Mouse (Mus musculus): Measurements from ENCODE around the gene Leprot. TPM values are rescaled to one million over a fixed set of nuclear protein-coding genes. Genes with fewer than 3 reads are reported as not detected.

Gene Leprot
- 43.1 TPM for polyA plus RNA-seq (2012; fragmentation: generic; extraction: Trizol)

DNA sequence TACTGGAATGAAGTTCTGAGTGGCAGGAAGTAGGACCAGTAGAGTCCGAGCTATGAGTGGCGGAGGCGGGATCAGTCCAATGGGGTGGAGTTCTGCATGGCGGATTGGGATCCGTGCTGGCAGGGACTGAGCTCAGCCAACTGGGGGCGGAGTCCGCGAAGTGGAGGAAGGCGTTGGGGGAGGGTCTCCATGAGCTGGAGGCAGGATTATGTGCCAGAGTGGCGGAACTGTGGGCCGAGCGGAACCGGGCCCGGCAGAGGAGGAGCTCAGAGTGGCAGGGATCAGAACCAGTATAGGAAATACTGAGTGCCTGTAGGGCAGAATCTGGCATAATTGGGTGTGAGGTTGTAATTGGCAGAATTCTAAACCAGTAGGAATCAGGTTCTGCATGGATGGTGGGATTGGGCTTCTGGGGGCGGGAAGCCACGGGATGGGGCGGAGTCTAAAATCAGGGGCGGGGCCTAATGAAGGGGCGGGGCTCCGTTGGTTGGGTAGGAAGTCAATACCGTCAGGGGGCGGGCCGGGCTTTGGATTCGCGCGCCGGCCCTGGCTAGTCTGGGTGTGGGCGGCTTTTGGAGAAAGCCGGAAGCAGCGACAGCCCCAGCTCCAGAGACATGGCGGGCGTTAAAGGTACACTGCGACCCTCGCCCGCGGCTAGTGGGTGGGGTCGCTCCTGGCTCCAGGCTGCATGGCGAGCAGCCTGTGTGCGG is at the start of gene Leprot:
Gene Leprot, plus strand, starts transcription at position 523 of the 710 bp plus-strand sequence.
- Histone ChIP-seq H3K27me3 (ENCODE audit: control insufficient read depth, insufficient read depth, insufficient read length) (no peaks in the 10 kb centered on the region), H3ac (ENCODE audit: control insufficient read depth, insufficient read length) (peak within 1 kb of the TSS; percentile 41), H3K4me2 (ENCODE audit: low read depth) (peak within 1 kb of the TSS; percentile 86), H3K4me3 (peak within 1 kb of the TSS; percentile 52), H3K79me2 (ENCODE audit: control insufficient read depth, insufficient read depth) (peaks cover 26% of the 10 kb centered on the region), H3K36me3 (ENCODE audit: control insufficient read depth, insufficient read depth) (no peaks in the 10 kb centered on the region)
- TF ChIP-seq SRF (IDR thresholded peaks at IDR 0.05; ENCODE audit: control insufficient read depth, insufficient read length, low read depth), result peak; percentile 4
- no peak for TF ChIP-seq USF1 (IDR thresholded peaks at IDR 0.05; ENCODE audit: low read depth)
- TF ChIP-seq TCF12 (IDR thresholded peaks at IDR 0.05; ENCODE audit: insufficient read depth, poor library complexity, severe bottlenecking), result no peak
- no peak for TF ChIP-seq REST (IDR thresholded peaks at IDR 0.05; ENCODE audit: insufficient read depth, insufficient read length)
- peak; percentile 63 for TF ChIP-seq E2F4 (IDR thresholded peaks at IDR 0.05; ENCODE audit: insufficient read depth)
- TF ChIP-seq POLR2AphosphoS2 (IDR thresholded peaks at IDR 0.05; ENCODE audit: insufficient read length, low read depth), result peak; percentile 73
- no peak for TF ChIP-seq CEBPB (IDR thresholded peaks at IDR 0.05; ENCODE audit: insufficient read depth, poor library complexity, severe bottlenecking)
- TF ChIP-seq MYOD1 (IDR thresholded peaks at IDR 0.05; ENCODE audit: control insufficient read depth in 1 of 3, insufficient read length in 2 of 3, low read depth in 2 of 3), result no peak
- TF ChIP-seq TCF3 (IDR thresholded peaks at IDR 0.05; ENCODE audit: insufficient read length, low read depth), result no peak
- TF ChIP-seq MAX (IDR thresholded peaks at IDR 0.05; ENCODE audit: low read depth), result no peak
- TF ChIP-seq POLR2A (IDR thresholded peaks at IDR 0.05; ENCODE audit: insufficient read length, low read depth), result peak; percentile 72
- no peak for TF ChIP-seq MYOG (IDR thresholded peaks at IDR 0.05; ENCODE audit: control insufficient read depth in 1 of 3, insufficient read depth in 1 of 3, insufficient read length in 2 of 3, low read depth in 2 of 3)

DNA sequence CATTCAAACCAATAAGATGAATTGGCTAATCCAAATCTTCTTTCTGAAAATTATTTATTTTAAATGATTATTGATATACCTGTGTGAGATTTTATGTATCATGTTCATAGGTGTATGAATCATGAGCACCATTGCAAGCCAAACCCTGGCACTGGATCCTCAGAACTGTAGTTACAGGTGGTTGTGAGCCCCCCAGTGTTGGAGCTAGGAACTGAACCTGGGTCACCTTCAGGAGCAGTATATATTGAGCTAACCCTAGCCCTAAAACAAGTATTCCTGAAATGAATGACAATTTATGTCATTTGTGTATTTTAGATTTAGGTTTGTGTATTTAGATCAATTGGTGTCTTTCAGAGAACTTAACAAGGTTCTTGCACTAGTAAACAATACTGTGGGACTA is 45.8 kb upstream of the Leprot start:
- Histone ChIP-seq H3K27me3 (ENCODE audit: control insufficient read depth, insufficient read depth, insufficient read length) (no peaks in the 10 kb centered on the region), H3K36me3 (ENCODE audit: control insufficient read depth, insufficient read depth) (no peaks in the 10 kb centered on the region), H3K4me3 (no peak overlapping the region), H3ac (ENCODE audit: control insufficient read depth, insufficient read length) (no peak overlapping the region), H3K4me2 (ENCODE audit: low read depth) (no peak overlapping the region), H3K79me2 (ENCODE audit: control insufficient read depth, insufficient read depth) (no peaks in the 10 kb centered on the region)
- TF ChIP-seq TCF3 (IDR thresholded peaks at IDR 0.05; ENCODE audit: insufficient read length, low read depth), result no peak
- no peak for TF ChIP-seq POLR2AphosphoS2 (IDR thresholded peaks at IDR 0.05; ENCODE audit: insufficient read length, low read depth)
- TF ChIP-seq SRF (IDR thresholded peaks at IDR 0.05; ENCODE audit: control insufficient read depth, insufficient read length, low read depth), result no peak

DNA sequence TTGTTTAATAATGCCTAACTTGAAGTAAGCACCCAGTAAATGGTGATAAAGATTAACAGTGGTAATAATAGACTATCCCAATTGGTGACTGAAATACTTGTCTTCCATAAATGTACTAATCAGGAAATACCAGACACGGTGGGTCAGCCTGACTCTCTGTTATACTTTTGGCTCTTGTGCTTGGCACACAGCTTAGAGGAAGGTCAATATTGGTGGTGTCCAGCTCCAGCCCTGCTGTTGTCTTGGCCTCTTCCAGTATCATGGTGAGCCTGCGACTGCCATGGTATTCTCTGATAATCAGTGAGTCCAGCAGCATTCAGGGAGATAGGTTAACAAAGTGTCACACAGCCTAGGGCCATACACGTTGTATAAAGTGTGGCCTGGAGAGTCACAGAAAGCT is 43.9 kb upstream of the Leprot start:
- Histone ChIP-seq H3K4me2 (ENCODE audit: low read depth) (no peak overlapping the region), H3ac (ENCODE audit: control insufficient read depth, insufficient read length) (no peak overlapping the region), H3K36me3 (ENCODE audit: control insufficient read depth, insufficient read depth) (no peaks in the 10 kb centered on the region), H3K4me3 (no peak overlapping the region), H3K79me2 (ENCODE audit: control insufficient read depth, insufficient read depth) (no peaks in the 10 kb centered on the region), H3K27me3 (ENCODE audit: control insufficient read depth, insufficient read depth, insufficient read length) (no peaks in the 10 kb centered on the region)
- TF ChIP-seq SRF (IDR thresholded peaks at IDR 0.05; ENCODE audit: control insufficient read depth, insufficient read length, low read depth) (no peak), POLR2AphosphoS2 (IDR thresholded peaks at IDR 0.05; ENCODE audit: insufficient read length, low read depth) (no peak), CEBPB (IDR thresholded peaks at IDR 0.05; ENCODE audit: insufficient read depth, poor library complexity, severe bottlenecking) (no peak), MAX (IDR thresholded peaks at IDR 0.05; ENCODE audit: low read depth) (no peak), REST (IDR thresholded peaks at IDR 0.05; ENCODE audit: insufficient read depth, insufficient read length) (no peak), POLR2A (IDR thresholded peaks at IDR 0.05; ENCODE audit: insufficient read length, low read depth) (no peak), TCF3 (IDR thresholded peaks at IDR 0.05; ENCODE audit: insufficient read length, low read depth) (no peak)

DNA sequence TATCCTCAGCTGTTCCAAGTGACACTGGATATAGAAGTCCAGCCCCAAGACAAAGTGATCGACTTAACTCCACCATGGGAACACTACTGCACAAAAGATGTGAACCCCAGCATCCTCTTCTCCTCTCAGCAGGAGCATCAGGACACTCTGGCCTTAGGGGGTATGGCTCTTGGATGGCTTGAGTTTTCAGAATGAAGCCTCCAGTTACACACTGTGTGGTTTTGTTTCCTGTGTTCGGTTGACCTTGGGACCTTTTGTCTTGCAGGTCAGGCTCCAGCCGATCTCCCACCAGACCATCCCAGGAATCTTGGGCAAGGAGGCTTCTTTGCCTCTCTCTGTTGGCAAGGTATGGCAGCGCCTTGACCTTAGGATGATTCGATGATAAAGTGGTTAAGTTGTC is 31.0 kb upstream of the Leprot start:
- no peak for TF ChIP-seq POLR2A (IDR thresholded peaks at IDR 0.05; ENCODE audit: insufficient read length, low read depth)
- no peak for TF ChIP-seq TCF12 (IDR thresholded peaks at IDR 0.05; ENCODE audit: insufficient read depth, poor library complexity, severe bottlenecking)
- TF ChIP-seq MYOD1 (IDR thresholded peaks at IDR 0.05; ENCODE audit: control insufficient read depth in 1 of 3, insufficient read length in 2 of 3, low read depth in 2 of 3), result no peak
- no peak for TF ChIP-seq E2F4 (IDR thresholded peaks at IDR 0.05; ENCODE audit: insufficient read depth)
- no peak for TF ChIP-seq SRF (IDR thresholded peaks at IDR 0.05; ENCODE audit: control insufficient read depth, insufficient read length, low read depth)
- TF ChIP-seq POLR2AphosphoS2 (IDR thresholded peaks at IDR 0.05; ENCODE audit: insufficient read length, low read depth), result no peak
- TF ChIP-seq TCF3 (IDR thresholded peaks at IDR 0.05; ENCODE audit: insufficient read length, low read depth), result no peak
- no peak for TF ChIP-seq REST (IDR thresholded peaks at IDR 0.05; ENCODE audit: insufficient read depth, insufficient read length)
- H3K79me2 ChIP-seq (ENCODE audit: control insufficient read depth, insufficient read depth), result no peaks in the 10 kb centered on the region
- H3K27me3 ChIP-seq (ENCODE audit: control insufficient read depth, insufficient read depth, insufficient read length), result no peaks in the 10 kb centered on the region
- H3K4me3 ChIP-seq, result no peak overlapping the region
- H3ac ChIP-seq (ENCODE audit: control insufficient read depth, insufficient read length), result no peak overlapping the region
- H3K36me3 ChIP-seq (ENCODE audit: control insufficient read depth, insufficient read depth), result no peaks in the 10 kb centered on the region
- H3K4me2 ChIP-seq (ENCODE audit: low read depth), result no peak overlapping the region

DNA sequence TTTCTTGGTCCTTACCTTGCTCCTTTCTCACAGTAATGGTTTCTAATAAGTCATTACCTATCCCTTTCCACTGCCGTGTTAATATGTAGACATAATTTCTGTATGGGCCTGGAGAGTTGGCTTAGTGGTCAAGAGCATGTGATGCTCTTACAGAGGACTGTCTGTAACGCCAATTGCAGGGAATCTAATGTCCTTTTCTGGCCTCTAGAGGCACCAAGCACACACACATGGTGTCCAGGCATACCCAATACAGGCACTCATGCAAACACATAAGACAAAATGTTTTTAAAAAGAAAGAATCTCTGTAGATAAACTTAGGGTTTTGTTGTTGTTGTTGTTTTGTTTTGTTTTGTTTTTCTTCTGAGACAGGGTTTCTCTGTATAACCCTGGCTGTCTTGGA is 29.8 kb upstream of the Leprot start:
- no peak for TF ChIP-seq POLR2AphosphoS2 (IDR thresholded peaks at IDR 0.05; ENCODE audit: insufficient read length, low read depth)
- Histone ChIP-seq H3K36me3 (ENCODE audit: control insufficient read depth, insufficient read depth) (no peaks in the 10 kb centered on the region), H3K4me3 (no peak overlapping the region), H3K4me2 (ENCODE audit: low read depth) (no peak overlapping the region), H3ac (ENCODE audit: control insufficient read depth, insufficient read length) (no peak overlapping the region), H3K79me2 (ENCODE audit: control insufficient read depth, insufficient read depth) (no peaks in the 10 kb centered on the region), H3K27me3 (ENCODE audit: control insufficient read depth, insufficient read depth, insufficient read length) (no peaks in the 10 kb centered on the region)
